Mouse (Mus musculus) lung, postnatal 0 days (tissue): ENCODE measurements at regions not wholly inside any gene's neighbourhood (a gene's known extent, or its start where the extent isn't known, plus 50 kb on each side); places are given as distances from the start of the nearest gene placed in this dataset.

Experiments
- CTCF ChIP-seq: IDR thresholded peaks from 2 replicates; pipeline ENCODE4 v1.5.1; 2016; ENCODE audit warnings: antibody characterized with exemption, mild to moderate bottlenecking
- EP300 ChIP-seq: IDR thresholded peaks from 2 replicates; pipeline ENCODE4 v1.6.1; 2016; ENCODE audit warnings: antibody characterized with exemption, mild to moderate bottlenecking, control low read depth

DNA sequence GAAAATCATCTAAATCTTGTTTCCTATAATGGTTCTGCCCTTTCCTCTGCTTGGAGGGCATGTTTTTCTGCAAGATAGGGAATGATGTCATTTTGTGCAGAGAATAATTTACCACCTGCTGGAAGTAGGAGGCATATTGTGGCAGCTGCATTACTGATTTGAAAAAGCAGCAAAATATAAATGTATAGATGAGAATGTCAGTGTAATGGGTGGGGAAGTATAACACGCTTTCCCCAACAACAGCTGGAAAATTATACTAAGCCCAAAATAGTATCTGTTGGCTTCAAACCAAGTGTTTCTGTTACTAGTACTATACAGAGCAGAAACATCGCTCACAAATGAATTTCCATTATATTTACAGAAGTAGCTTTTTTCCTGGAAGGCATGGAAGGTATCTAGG, 1405.9 kb upstream of the Gje1 start:
- TF ChIP-seq CTCF (no peak), EP300 (no peak)
